Mouse (Mus musculus) c-Kit-positive CD71-positive TER-119-negative erythroid progenitor cells, embryonic 14.5 days (primary cell): ENCODE data around the gene Hectd1.

ENCODE experiments used
- DNase-seq: peaks from one replicate; pipeline ENCODE4 v3.0.0-alpha.2; 2013; ENCODE audit warnings: low read depth

The Hectd1 gene

DNA sequence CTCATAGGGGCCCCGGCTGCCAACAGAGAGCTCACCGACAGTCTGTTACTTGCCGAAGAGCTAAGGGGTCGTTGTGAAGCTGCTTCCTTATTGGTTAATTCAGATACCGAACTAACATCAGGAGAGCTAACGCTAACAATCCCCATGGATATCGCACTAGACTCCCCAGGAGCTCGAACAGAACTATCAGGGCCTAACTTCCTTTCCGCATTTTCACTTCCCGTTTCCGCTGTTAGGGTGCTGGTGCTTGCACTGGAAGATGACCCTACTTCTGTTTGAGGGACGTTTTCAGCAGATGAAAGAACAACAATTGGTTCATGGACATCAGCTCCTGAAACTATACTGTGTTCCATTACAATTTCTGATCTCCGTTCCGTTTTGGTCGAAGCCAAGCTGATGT is 60.6 kb downstream of the Hectd1 start:
- DNase-seq: no peak

DNA sequence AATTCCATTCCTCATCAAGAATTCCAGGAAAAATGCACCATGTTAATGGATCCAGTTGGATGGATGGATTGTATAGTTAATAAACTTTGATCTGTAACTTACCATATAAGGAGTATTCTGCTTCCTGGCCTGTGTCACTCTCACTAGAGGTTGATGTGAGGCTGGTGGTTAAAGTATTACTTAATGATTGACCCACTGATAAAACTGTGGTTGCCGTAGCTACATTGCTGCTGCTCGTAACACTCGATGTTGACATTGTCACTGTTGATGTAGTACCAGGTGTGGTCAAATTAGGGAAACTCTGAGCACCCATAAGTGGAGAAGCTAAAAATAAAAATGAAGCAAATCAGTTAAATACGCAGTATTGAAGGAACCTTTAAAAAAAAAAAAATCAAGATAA is 61.9 kb downstream of the Hectd1 start:
- DNase-seq: no peak

DNA sequence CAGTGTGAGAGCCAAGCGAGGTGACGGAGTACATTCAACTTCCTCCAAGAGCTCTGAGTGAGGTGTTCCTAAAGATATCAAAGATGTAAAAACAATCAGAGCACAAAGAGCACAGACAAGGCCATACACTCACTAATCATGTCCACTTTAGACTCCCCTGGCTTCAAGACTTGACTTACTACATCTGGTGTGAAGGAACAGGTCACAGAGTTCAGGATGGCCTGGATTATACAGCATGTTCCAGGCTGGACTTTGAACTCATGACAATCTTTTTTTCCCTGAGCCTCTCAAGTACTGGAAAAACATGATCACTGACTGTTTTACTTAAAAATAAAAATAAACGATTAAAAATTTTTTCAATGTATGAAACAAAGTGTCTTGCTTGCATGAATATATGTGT is 70.0 kb downstream of the Hectd1 start:
- no peak for DNase-seq

DNA sequence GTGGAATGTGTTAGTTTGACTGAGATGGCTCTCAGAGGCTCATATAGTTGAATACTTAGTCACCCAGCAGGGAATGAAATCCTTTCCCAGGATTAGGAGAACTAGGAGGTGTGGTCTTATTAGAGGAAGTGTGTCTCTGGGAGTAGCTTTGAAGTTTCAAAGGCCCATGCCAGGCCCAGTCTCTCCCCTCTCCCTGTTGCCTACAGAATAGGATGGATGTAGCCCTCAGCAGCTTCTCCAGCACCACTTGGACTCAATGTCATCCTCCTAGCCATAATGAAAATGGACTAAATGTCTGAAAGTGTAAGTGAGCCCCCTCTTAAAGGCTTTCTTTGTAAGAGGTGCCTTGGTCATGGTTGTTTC is 72.8 kb downstream of the Hectd1 start:
- DNase-seq: no peak

DNA sequence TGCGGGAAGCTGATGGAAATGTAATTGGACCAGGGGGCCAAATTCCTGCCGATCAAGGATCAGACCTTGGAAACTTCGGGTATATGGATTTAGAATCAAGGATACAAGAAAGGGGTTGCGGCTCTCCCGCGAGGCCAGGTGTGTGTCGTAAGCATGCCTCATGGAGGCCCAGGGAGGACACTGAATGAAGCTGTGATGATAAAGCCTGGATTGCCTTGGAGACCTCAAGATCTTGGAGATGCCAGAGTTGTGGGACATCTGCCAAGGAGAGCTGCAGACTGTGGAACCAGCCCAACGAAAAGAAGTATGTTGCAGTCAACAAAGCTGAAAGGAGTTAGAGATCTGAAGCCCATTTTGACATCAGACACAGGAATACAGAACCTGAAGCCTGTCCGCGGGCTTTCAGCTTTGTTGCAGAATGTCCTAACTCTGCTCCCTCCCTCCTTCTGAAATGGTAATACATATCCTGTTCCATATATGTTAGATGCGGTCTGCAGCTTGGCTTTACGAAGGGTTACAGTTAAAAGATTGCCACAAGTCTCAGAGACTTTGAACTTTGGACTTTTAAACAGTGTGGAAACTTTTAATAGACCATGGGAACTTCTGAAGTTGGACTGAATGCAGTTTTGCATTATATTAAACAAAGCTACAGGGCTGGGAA is 73.3 kb downstream of the Hectd1 start:
- no peak for DNase-seq

DNA sequence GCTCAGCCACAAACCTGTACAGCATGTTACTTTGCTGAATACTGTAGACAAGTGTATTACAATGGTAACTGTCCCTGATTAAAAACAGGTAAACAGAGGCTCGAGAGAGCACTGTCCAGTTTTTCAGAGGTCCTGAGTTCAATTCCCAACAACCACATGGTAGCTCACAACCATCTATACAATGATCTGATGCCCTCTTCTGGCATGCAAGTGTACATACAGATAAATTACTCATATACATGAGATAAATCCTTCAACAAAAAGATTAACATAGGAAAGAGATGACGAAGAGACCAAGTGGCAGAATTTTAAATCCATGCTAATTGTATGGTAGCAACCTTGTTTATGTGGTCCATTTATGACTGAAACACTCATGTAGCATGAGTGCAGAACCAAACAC is 82.0 kb downstream of the Hectd1 start:
- no peak for DNase-seq

DNA sequence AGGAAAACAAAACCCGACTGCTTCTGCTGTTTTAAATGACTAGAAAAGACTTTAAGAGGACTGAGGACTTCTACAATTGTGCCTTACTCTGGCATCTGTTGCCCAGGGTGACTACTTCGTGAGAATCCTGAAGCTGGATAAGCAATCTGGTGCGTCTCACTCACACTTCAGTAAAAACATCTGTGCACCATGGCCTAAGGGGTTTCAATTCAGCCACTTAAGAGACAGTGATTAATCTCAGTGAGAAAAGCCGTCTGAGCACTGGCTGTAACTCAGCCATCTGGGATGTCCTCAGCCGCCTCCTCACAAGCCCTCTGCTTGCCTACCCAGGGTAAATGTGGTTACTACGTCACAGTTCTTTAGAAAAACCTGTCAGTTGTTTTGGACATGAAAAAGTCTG is 84.4 kb downstream of the Hectd1 start:
- no peak for DNase-seq

DNA sequence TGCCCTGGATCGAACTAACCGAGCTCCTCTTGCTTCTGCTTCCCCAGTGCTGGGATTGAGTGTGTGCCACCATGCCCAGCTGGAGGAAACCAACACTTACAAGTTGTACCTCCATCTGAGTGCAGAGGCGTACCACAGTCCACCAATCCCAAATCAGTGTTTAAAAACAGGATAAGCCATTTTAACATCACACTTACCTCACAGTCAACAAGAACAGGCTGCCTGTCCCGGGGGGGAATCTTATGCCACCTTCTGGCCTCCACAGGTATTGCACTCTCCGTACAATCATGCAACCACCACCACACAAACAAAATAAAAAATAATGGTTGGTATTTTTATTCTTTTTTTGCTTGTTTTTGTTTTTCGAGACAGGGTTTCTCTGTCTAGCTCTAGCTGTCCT is 87.6 kb downstream of the Hectd1 start:
- DNase-seq: peak; percentile 22

DNA sequence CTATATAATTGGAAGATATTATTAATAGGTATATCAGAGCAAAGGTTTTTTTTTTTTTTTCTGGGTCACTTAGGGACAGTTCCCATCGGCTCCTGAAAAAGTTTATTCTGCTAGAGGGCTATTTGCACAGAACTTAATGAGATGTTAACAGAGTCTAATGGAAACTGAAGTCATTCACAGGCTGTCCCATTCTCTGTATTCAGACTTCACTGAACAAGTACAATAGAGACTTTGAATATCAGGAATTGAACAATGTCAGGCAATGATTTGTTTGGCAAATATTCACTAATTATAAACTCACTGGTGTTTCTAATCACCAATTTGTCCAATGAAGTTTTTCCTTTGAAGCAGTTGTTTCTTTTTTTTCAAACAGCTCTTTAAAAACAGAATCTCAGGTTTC is 92.5 kb downstream of the Hectd1 start:
- no peak for DNase-seq

DNA sequence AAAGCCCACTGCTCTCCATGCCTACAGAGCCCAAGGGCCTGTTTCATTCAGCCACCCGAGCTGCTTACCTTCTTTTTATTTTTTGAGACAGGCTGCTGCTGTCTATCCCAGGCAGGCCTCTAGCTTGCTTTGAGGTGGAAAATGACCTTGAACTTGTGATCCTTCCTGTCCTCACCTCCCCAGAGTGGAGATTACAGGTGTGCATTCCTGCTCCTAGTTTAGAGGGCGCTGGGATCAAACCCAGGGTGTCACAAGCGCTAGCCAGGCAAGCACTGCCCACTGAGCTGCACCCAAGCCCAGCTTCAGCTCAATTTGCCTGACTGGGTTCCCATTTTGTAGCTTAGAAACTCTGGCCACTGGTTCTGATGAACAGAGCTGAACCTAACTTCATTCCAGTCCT is 93.0 kb downstream of the Hectd1 start:
- DNase-seq: no peak

DNA sequence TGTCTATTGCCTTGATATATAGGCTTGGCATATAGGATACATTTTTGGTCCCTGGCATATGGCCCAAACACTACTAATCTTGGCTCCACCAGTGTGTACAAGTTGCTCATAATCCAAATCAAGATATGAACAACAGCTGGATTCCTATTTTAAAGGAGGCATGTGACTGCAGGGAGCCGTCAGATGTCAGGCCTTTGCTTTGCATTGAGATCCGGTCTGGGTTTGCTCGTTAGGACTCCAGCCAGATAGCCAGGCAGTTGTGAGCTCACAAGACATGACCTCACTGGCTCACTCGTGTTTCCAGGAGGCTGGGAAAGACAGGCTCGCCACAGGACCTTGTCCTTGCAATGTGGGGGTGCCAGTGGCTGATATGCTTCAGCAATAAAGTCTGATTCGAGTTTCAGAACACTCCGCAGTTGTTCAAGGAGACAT is 93.5 kb downstream of the Hectd1 start:
- DNase-seq: no peak

DNA sequence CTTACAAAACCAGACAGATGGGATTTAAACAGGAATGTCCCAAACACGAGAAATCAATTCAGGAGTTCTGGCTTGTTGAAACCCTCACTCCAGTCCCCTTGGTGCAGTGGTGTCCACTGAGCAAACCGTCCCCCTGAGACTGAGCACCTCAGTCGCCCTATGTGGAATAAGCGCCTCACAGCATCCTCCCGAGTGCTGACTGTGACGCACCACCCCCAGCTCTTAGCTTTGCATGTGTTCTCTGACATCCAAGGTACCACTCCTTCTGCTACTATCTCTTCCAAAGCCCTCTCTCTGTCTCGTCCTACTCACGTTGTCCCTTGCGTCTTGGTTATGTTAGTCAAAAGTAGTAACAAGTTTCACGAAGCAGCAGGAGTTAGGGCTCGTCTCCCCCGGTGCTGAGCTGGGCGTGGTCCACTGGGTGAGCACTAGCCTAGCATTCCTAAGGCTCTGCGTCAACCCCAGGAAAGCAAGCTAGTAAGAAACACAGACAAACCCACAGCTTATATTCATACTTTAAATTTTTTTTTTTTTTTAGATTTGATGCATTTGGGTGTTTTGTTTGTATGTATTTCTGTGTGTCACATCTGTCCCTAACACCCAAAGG is 94.6 kb downstream of the Hectd1 start:
- no peak for DNase-seq

DNA sequence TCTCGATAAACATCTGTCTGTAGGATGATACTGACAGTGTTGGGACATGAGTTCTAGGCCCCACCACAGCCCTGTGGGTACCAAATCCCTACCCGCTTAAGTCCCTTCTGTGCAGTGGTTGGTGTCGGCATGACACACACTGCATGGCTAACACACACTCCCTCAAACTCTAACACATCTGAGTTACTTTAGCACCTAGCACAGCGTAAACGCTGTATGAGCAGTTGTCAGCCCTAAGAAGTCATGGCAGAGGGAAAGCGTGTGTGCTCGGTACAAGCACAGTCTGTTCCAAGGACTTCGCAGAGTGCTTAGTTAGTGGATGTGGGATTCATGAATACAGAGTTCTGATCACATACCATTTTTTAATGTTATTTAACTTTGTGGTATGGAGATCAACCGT is 99.5 kb downstream of the Hectd1 start:
- DNase-seq: no peak

DNA sequence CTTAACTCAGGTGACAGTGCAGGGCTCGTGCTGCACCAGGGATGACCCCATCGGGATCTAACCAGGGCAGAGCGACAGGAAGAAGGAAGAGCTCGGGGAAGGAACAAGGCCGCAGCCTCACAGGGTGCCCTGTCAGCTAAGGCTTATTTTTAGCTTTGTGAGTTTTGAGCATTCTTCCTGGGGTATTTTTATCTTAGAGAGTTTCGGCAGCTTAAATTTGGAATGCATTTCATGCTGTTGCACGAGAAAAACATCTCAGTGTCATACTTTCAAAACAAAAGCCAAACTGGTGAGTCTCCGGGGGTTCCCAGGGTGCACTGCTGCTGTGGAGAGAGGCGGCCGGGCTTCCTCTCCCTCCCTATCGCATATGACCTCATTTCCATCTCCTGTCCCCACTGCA is 100.3 kb downstream of the Hectd1 start:
- no peak for DNase-seq

DNA sequence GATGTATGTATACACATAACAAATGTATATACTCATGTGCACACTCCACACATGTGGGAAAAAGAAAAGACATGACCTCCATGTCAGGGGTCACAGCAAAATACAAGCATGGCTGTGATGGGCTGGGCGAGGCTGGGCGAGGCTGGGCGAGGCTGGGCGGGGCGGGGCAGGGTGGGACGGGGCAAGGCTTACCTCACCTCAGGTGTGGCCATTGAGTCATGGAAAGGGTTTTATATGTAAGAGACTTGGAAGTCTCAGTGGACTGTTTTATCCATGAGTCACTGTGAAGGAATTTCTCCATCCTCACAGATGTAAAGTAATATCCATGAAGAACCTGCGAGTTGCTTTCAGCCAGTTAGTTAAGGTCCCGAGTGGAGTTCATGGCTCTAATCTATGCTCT is 107.5 kb downstream of the Hectd1 start:
- no peak for DNase-seq

DNA sequence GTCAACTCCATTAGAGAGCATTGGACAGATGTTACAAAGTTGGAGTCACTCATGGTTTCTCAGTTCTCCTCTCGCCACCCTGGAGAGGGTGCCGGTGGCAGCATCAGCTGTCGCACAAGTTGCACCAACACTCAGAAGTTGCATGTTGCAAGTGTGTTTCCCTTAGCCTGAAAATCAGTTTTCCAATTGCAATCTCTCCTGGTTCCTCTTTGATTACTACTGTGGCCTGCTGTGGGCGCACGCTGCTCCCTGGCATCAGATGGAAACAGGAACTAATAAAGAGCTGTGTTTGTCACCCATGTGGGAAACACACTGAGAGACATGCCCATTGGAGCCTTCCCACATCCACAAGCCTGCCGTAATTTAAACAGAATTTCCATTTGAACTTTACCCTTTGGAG is 110.7 kb downstream of the Hectd1 start:
- no peak for DNase-seq

DNA sequence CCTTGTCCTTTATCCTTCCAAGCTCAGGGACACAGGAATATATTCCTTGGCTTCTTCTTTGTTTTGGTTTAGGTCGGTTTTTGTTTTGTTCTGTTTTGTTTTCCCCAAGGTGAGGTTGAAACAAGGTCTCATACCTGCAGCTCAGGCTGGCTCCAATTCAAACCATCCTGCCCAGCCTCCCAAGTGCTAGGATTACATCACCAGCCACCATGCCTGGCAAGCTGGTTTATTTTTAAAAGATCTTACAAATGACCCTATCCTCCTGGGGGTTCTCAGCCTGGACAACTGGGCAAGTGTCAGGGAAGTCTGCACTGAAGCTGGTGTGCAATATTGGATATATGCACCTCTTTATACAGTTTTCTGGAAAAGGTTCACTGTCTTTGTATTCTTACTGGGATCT is 116.7 kb downstream of the Hectd1 start:
- DNase-seq: no peak

DNA sequence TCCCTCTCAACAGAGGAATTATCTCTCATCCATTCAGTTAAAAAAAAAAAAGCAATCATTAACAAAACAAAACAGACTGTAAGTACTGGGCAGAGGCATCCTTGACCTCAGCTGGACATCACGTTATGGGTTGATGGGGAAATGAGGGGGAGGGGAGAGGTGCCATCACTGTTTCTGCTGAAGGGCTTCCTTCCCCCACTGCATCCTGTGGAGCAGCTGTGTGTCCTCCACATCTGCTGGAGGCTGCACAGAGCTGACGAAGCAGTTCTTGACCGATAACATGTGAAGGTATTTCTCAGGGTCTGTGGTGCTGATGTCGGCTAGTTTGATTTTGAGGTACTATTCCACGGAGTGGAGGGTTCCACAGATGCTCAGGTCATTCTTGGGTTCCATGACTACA is 119.2 kb downstream of the Hectd1 start:
- DNase-seq: no peak

DNA sequence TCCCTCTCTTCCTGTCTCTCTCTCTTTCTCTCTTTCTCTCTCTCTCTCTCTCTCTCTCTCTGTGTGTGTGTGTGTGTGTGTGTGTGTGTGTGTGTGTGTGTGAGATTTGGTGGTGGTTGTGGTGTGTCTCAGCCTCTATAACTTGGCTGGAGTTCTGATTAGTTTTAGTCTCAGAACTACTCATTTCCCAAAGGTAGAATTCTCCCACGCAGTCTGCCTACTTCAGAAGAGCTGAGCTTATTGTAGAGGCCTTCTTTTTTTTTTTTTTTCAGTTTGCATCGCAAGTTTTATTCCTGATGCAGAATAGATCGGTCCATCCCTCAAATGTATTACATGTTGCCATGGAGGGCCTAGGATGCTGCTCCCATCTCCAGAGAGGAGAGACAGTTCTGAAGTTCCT is 119.6 kb downstream of the Hectd1 start:
- DNase-seq: no peak

DNA sequence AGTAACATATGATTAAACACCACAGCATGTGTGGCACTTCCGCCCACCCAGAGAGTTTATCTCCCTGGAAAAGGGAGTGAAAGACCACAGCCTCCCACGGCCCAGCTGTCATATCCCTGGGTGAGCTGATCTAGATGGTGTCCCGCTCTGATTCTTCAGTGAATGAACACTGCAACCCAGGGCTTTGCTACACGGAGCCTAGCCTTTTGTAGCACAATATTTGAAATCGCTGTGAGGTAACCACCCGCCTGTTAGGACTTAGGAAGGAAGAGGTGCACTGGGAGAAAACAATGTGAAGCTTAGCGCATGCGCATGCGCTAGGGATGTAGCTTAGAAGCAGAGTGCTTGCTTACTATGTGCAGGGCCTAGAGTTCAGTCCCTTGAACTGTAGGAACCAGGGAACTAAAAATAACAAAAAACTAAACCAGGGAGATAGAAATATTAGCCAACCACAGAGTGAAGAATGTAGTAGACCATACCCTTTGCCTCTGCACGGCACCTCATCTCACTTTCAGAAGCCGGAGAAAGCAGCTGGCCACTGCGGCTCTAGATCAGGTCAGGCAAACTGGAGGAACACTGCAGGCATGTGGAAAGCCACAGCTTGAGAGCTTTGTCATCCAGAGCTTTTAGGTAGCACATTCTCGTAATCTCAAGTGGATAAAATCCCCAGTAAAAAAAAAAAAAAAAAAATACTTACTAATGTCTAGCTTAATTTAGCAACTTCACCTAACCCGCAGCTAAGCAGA is 120.2 kb downstream of the Hectd1 start:
- DNase-seq: no peak

DNA sequence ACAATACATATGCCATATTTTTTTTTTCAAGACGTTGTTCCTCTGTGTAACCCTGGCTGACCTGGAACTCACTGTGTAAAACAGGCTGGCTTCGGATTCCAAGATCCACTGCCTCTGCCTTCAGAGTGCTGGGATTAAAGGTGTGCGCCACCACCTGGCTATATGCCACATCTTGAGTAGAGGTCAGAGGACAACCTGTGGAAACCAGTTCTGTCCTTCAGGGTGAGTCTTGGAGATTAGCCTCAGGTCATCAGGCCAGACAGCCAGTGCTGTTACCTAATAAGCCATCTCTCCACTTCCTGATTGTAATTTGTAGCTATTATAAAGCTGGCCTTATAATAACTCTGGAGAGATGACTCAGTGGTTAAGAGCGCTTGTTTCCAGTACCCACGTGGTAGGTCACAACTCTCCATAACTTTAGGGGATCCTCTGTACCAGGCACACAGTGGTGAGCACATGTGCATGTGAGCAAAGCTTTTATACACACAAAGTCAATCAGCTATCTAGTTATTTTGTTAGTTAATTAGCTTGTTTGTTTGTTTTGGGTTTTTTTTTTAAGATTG is 122.6 kb downstream of the Hectd1 start:
- DNase-seq: no peak

DNA sequence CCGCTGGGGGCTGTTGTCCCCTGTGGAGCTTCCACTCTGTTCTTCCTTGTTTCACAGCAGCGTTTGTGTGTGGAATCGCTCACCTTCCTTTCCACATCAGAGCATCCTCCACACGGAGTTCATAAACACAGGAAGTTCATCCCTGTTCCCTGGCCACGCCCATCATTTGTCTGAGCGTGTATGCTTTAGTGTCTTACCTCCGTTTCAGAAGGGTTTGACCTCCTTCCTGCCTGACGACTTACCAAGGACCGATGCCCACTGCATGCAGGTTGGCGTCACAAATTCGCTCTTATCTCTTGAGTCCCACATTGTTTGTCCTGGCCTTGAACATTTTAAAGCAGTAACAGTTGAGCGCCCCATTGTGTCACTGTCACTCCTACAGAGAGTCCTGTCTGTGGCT is 123.6 kb downstream of the Hectd1 start:
- no peak for DNase-seq

DNA sequence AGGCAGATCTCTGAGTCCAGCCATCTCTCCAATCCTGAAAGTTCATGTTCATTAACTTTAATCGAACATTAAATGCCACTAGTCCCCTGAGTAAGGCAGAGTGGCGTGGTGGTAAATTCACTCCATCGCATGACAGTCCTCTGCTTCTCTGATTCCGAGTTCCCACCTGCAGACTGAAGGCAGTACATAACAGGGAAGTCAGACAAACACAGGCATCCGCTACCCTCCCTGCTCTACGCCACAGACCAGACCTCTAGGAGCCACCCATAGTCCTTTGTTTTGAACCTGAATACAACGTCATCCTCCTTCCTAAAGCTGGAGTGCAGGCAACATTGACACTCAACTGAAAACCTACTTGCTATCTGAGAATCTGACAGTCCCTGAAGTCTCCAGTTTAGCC is 124.8 kb downstream of the Hectd1 start:
- no peak for DNase-seq
